Mouse (Mus musculus) lung, embryonic 16.5 days (tissue): ENCODE results near the gene Capn8. TPM values are rescaled to one million over a fixed set of nuclear protein-coding genes. Genes with fewer than 3 reads are reported as not detected.

ENCODE experiments used
- ATAC-seq: fragments of 200-750 bp; cut with Nextera tagmentation; 2 replicates; pipeline ENCODE4 v1.8.0; 2017; ENCODE audit warnings: low read depth, mild to moderate bottlenecking, moderate library complexity
- H3K27ac ChIP-seq: fragments of 300-500 bp; sonication (generic); 2 replicates; pipeline ENCODE4 v1.5.1; 2014; ENCODE audit warnings: mild to moderate bottlenecking, control low read depth, low read length
- H3K27me3 ChIP-seq: fragments of 300-500 bp; sonication (generic); 2 replicates; pipeline ENCODE4 v1.6.1; 2014; ENCODE audit warnings: low read depth, low read length, mixed read lengths; ENCODE audit not compliant: control insufficient read depth, insufficient read depth
- H3K36me3 ChIP-seq: fragments of 300-500 bp; sonication (generic); 2 replicates; pipeline ENCODE4 v1.6.1; 2014; ENCODE audit warnings: low read length; ENCODE audit not compliant: control insufficient read depth, insufficient read depth
- H3K4me1 ChIP-seq: fragments of 300-500 bp; sonication (generic); replicated peaks from 2 replicates; pipeline ENCODE4 v1.6.1; 2014; ENCODE audit warnings: low read length, mixed read lengths; ENCODE audit not compliant: control insufficient read depth, insufficient read depth
- H3K4me2 ChIP-seq: fragments of 300-500 bp; sonication (generic); 2 replicates; pipeline ENCODE4 v1.6.1; 2014; ENCODE audit warnings: low read depth, low read length, control low read depth
- H3K4me3 ChIP-seq: fragments of 300-500 bp; sonication (generic); 2 replicates; pipeline ENCODE4 v1.5.1; 2014; ENCODE audit warnings: mild to moderate bottlenecking, low read length, control low read depth
- H3K9ac ChIP-seq: fragments of 300-500 bp; sonication (generic); 2 replicates; pipeline ENCODE4 v1.6.1; 2014; ENCODE audit warnings: low read length, control low read depth
- H3K9me3 ChIP-seq: fragments of 300-500 bp; sonication (generic); 2 replicates; pipeline ENCODE4 v1.6.1; 2016; ENCODE audit warnings: low read length; ENCODE audit not compliant: control insufficient read depth
- WGBS: fragments of 180-500 bp; shearing (Covaris S2); extraction: QIAGEN DNeasy Blood & Tissue Kit; methylation state at CpG from one replicate; pipeline ENCODE4 v1.1.7; 2014; 5-methylcytosine and 5-hydroxymethylcytosine counted together
- polyA plus RNA-seq: library from polyadenylated mRNA; unstranded; fragments of >200 nt; fragmentation: Nextera tagmentation; extraction: Ambion mirVana; gene quantifications from 2 replicates; pipeline ENCODE4 v1.2.1, GENCODE M21; 2015

Capn8 gene
- polyA plus RNA-seq, 1 experiment from 2014 or later, result 0.06 TPM

DNA sequence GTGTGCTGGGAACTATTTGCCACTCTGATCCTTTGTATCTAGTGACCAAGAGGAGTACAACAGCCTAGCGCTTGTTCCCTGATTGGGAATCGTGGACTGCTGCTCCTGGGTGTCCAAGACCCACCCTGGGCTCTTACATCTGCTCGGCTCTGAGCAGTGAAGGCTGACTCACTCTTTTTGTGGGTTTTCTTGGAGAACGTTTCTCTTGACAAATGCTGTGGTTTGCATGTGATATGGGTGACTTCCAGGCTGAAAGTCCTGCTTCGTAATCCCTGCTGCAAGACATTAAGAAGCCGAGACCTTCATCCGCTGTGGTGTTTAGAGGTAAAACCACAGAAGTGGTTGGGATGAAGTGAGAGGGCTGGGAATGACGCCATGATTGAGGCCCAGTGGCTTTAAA is 21.7 kb upstream of the Capn8 start:
- ATAC-seq, result no peak
- H3K27me3 ChIP-seq, result no peaks in the 10 kb centered on the region
- H3K9me3 ChIP-seq, result no peaks in the 10 kb centered on the region
- H3K4me3 ChIP-seq, result no peak overlapping the region
- H3K4me2 ChIP-seq, result no peak overlapping the region
- no peak overlapping the region for H3K27ac ChIP-seq
- H3K9ac ChIP-seq, result no peak overlapping the region
- no peaks in the 10 kb centered on the region for H3K4me1 ChIP-seq
- WGBS, result 72% methylated on average over 8 of the region's 8 CpGs
- H3K36me3 ChIP-seq, result no peaks in the 10 kb centered on the region

DNA sequence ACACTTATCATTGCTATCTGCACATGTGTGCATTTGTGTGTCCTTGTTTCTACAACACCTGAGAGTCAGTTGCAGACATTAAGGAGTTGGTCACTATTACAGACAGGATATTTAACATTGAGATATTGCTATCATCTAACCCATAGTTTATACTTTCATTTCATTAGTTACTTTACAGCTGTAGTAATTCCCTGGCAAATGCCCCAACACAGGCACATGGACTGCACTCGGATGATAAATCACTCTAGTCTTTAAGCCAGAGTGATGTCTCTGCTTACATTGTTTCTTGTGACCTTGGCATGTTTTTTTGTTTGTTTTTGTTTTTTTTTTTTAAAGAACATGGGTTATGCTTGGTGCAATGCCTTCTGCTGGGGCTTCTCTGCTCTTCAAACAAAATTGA is 20.9 kb upstream of the Capn8 start:
- no peak for ATAC-seq
- Histone ChIP-seq H3K27me3 (no peaks in the 10 kb centered on the region), H3K27ac (no peak overlapping the region), H3K4me1 (no peaks in the 10 kb centered on the region), H3K9me3 (no peaks in the 10 kb centered on the region), H3K4me2 (no peak overlapping the region), H3K4me3 (no peak overlapping the region), H3K36me3 (no peaks in the 10 kb centered on the region), H3K9ac (no peak overlapping the region)
- WGBS, result 52% methylated on average over 1 of the region's 1 CpGs

DNA sequence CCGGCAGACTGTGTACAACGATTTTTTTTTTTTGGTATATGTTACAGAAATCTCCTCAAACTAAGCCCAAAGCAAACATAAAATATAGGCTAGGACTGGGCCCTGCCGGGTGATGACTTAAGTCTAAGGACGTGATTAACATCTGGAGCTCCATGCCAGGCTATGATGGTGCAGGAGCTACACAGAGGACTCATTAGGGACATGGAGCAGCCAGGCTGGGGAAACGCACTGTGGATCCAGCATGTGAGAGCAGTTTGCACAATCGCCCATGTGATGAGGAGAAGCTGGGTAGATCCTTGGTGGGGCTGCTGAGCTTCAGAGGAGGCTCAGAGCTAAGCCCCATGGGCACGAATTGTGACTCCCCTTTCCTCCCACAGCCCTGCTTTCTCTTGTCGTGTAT is 14.0 kb upstream of the Capn8 start:
- Histone ChIP-seq H3K4me3 (no peak overlapping the region), H3K27ac (no peak overlapping the region), H3K36me3 (no peaks in the 10 kb centered on the region), H3K9ac (no peak overlapping the region), H3K4me1 (no peaks in the 10 kb centered on the region), H3K4me2 (no peak overlapping the region), H3K27me3 (no peaks in the 10 kb centered on the region), H3K9me3 (no peaks in the 10 kb centered on the region)
- no peak for ATAC-seq
- 65% methylated on average over 8 of the region's 8 CpGs for WGBS

DNA sequence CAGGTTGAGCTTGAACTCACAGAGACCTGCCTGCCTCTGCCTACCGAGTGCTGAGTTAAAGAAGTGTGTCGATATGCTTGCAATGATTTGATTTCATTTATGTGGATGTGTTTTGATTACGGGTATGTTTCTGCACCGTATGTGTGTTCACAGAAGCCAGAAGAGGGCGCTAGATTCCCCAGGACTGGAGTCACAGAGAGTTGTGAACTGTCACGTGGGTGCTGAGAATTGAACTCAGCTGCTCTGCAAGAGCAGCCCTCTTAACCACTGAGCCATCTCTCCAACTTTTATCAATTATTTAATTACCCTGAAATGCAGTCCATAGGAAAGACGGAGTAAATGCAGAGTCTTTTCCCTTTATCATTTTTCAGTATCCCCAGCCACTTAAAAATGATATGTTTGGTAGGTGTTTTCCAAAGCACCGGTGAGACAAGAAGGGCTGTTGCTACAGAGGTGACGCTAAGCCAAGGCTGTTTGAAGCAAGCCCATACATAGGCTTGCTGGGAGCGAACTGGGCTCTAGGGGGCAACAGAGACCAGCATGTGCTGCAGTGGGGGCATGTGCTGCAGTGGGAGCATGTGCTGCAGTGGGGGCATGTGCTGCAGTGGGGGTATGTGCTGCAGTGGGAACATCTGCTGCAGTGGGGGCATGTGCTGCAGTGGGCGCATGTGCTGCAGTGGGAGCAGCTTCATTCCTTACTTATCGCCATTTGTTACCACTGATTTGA is 11.0 kb upstream of the Capn8 start:
- Histone ChIP-seq H3K4me1 (no peaks in the 10 kb centered on the region), H3K9ac (no peak overlapping the region), H3K9me3 (no peaks in the 10 kb centered on the region), H3K27me3 (no peaks in the 10 kb centered on the region), H3K36me3 (no peaks in the 10 kb centered on the region), H3K4me3 (no peak overlapping the region), H3K27ac (no peak overlapping the region), H3K4me2 (no peak overlapping the region)
- 58% methylated on average over 12 of the region's 12 CpGs for WGBS
- peak; percentile 51; the same call in 1 of the 2 replicates for ATAC-seq

DNA sequence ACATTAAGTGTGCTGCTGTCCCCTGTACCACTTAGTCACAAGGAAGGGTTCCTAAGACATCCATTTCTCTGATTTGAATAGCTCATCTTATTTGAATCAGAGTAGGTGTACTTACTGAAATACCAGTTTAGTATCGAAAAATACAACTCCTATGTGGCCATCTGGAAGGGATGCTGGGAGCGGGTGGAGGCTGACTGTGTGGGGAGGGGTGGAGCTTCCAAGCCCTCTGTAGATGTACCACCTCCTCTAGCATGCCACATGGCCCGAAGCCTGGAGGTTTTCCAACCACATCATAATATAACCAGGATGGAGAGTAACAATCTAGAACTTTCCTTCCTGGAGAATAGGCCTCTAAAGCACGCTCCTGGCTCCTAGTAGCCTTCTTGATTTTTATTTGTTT is 6.5 kb upstream of the Capn8 start:
- WGBS, result 65% methylated on average over 4 of the region's 4 CpGs
- H3K36me3 ChIP-seq, result no peaks in the 10 kb centered on the region

DNA sequence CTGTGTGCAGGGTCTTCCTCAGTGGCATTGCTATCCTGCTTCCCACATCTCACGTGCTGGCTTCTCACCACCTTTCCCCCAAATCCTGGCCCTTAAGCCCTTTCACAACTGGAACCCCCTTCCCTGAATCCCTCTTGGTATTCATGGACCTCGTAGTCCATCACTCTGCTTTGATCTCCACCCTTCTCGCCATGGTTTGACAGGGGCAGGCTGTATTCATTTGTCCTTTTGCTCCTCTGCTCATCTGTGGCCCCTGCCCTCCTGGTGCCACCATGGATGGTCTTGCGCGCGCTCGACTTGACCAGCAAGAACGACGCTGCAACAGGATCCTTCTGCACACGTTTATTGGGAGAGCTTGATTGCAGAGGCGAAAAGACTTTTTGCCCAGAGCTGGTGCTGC is 5.3 kb upstream of the Capn8 start:
- H3K4me3 ChIP-seq, result no peak overlapping the region
- H3K4me2 ChIP-seq, result no peak overlapping the region
- ATAC-seq, result no peak
- H3K4me1 ChIP-seq, result peaks cover 4% of the 10 kb centered on the region; the same call in 1 of the 2 replicates
- WGBS, result 80% methylated on average over 10 of the region's 11 CpGs
- H3K36me3 ChIP-seq, result no peaks in the 10 kb centered on the region
- H3K9ac ChIP-seq, result no peak overlapping the region
- no peak overlapping the region for H3K27ac ChIP-seq
- no peaks in the 10 kb centered on the region for H3K9me3 ChIP-seq
- no peaks in the 10 kb centered on the region for H3K27me3 ChIP-seq

More for the DNA sequence above, 6.5 kb upstream of the Capn8 start:
- Histone ChIP-seq H3K27me3 (no peaks in the 10 kb centered on the region), H3K9ac (no peak overlapping the region), H3K27ac (no peak overlapping the region), H3K9me3 (no peaks in the 10 kb centered on the region), H3K4me1 (peaks cover 4% of the 10 kb centered on the region; the same call in 1 of the 2 replicates), H3K4me3 (no peak overlapping the region), H3K4me2 (no peak overlapping the region)
- ATAC-seq, result no peak

DNA sequence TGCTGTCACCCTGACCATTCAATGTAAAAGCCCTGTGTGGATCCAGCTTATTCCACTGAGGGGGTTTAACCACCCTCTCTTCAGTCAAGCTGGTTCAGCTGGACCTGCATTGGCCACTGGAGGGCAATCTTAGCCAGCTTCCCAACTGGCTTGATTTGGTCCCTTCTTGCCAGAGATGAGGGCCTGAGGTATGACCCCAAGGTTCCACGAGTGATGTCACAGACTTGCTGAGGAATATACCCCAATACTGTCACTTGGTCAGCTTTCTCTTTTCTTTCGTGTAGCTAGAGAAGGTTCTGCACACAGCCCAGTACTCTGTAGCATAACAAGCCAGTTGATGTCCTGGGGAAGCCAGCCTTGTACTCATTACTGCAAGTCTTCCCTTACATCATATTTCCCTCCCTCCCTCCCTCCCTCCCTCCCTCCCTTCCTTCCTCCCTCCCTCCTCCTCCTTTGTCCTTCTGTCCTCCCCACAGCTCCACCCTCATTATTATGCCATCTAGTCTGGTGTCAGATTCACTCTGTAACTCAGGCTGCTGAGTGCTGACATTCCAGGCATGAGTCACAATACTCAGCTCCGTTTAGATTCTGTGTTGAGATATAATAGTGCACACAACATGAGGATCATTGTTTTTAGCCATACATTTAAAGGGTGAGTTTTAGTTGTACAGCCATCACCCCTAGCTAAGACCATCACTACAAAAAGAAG is 4.3 kb upstream of the Capn8 start:
- no peaks in the 10 kb centered on the region for H3K9me3 ChIP-seq
- 10% methylated on average over 3 of the region's 3 CpGs for WGBS
- H3K36me3 ChIP-seq, result no peaks in the 10 kb centered on the region
- peaks cover 4% of the 10 kb centered on the region; the same call in 1 of the 2 replicates for H3K4me1 ChIP-seq
- H3K4me2 ChIP-seq, result no peak overlapping the region
- no peak overlapping the region for H3K4me3 ChIP-seq
- no peak overlapping the region for H3K27ac ChIP-seq
- H3K9ac ChIP-seq, result no peak overlapping the region
- ATAC-seq, result peak; percentile 53; the same call in 1 of the 2 replicates
- H3K27me3 ChIP-seq, result no peaks in the 10 kb centered on the region

DNA sequence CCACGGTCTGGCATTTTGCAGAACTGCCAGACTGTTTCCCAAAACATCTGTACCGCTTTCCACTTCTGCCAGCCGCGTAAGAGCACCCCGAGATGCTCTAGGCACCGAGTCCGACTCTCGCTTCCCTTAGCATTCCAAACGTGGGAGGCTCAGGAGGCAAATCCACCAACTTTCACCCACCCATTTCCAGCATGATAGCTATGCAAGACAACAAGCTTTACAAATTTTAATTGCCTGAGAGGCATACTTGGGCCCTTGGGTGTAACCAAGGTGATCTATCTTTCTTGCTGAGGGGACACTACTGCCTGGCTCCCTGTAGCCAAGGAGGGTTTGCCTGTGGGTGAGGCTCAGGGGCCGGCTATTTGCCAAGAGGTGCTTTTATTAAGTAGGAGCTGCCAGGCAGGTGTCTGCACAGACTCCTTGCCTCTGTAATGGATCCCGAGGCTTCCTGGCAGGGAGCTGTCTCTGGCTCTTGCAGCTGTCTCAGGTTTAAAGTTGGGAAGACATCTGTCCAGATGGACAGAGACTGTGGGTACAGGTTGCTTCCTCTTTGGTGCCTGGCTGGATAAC is 2.8 kb upstream of the Capn8 start:
- Histone ChIP-seq H3K4me1 (peaks cover 4% of the 10 kb centered on the region; the same call in 1 of the 2 replicates), H3K27ac (peak overlapping the region; percentile 13; the same call in 1 of the 2 replicates), H3K27me3 (no peaks in the 10 kb centered on the region), H3K4me3 (no peak overlapping the region), H3K9ac (no peak overlapping the region), H3K9me3 (no peaks in the 10 kb centered on the region), H3K36me3 (no peaks in the 10 kb centered on the region), H3K4me2 (peak overlapping the region; percentile 35)
- 73% methylated on average over 11 of the region's 11 CpGs for WGBS
- ATAC-seq, result 0 out of 2 replicates have a peak, but pooled peaks have one; percentile 19
